Comparison of ENCODE assay signal across 8 mouse cellular contexts in the genomic region with DNA sequence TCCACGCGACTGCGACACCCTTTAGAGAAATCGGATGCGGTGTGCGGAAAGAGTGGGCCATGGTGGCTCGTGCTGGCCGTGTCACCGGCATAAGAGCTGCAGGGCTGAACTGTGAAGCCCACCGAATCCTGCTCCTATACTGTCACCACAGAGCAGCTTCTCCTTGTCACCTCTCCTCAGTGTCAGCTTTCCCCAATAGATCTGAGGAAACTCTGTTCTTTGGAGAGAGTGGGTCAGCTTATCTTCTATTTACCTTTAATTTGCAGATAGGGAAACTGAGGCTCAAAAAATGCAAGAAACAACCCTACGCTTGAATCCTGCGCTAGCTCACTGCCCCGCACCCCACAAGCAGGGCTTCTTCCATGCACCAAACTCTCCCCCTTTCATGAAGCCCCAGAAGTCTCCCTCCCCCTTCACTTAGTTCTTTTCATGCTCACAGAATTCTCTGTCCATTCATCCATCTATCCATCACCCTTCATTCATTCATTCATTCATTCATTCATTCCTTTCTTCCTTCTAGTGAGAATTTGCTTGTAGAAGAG. TPM values are rescaled to one million over a fixed set of nuclear protein-coding genes. Genes with fewer than 3 reads are reported as not detected.
A peak's percentile ranks its signal among the peaks of the same experiment; 100 is the strongest.
DNase-seq lines count a peak whose midpoint lies in the region; ATAC-seq and TF ChIP-seq lines count a peak whose summit lies in the region.

No protein-coding gene starts in this region.

- TF ChIP-seq CTCF in lung, postnatal 0 days (IDR thresholded peaks at IDR 0.05): no peak

- peak overlapping the region; percentile 74 for H3K4me2 ChIP-seq in lung, postnatal 0 days (replicated peaks; ENCODE audit: low read depth, low read length)
- H3K4me2 ChIP-seq in embryonic facial prominence, embryonic 15.5 days (replicated peaks): peak overlapping the region; percentile 75
- H3K4me2 ChIP-seq in neural tube, embryonic 15.5 days: peak overlapping the region; percentile 86

- TF ChIP-seq EP300 in lung, postnatal 0 days (IDR thresholded peaks at IDR 0.05): no peak

- no peaks in the 10 kb centered on the region for H3K36me3 ChIP-seq in lung, postnatal 0 days (ENCODE audit: insufficient read depth, low read length)
- no peaks in the 10 kb centered on the region for H3K36me3 ChIP-seq in embryonic facial prominence, embryonic 15.5 days
- H3K36me3 ChIP-seq in limb, embryonic 10.5 days: no peaks in the 10 kb centered on the region
- no peaks in the 10 kb centered on the region for H3K36me3 ChIP-seq in neural tube, embryonic 15.5 days

- peak overlapping the region; percentile 84 for H3K4me3 ChIP-seq in lung, postnatal 0 days (ENCODE audit: low read depth, low read length)
- peak overlapping the region; percentile 57 for H3K4me3 ChIP-seq in embryonic facial prominence, embryonic 15.5 days (replicated peaks)
- H3K4me3 ChIP-seq in limb, embryonic 10.5 days: peak overlapping the region; percentile 93
- H3K4me3 ChIP-seq in neural tube, embryonic 15.5 days (replicated peaks): peak overlapping the region; percentile 72

- no peaks in the 10 kb centered on the region for H3K9me3 ChIP-seq in lung, postnatal 0 days (ENCODE audit: low read length)
- H3K9me3 ChIP-seq in embryonic facial prominence, embryonic 15.5 days (replicated peaks): no peaks in the 10 kb centered on the region
- no peaks in the 10 kb centered on the region for H3K9me3 ChIP-seq in limb, embryonic 10.5 days (replicated peaks)
- no peaks in the 10 kb centered on the region for H3K9me3 ChIP-seq in neural tube, embryonic 15.5 days (replicated peaks)

- peaks cover 4% of the 10 kb centered on the region; the same call in 1 of the 2 replicates for H3K4me1 ChIP-seq in lung, postnatal 0 days (ENCODE audit: insufficient read depth, low read depth, low read length)
- peaks cover 41% of the 10 kb centered on the region for H3K4me1 ChIP-seq in embryonic facial prominence, embryonic 15.5 days
- H3K4me1 ChIP-seq in limb, embryonic 10.5 days: peaks cover 19% of the 10 kb centered on the region
- H3K4me1 ChIP-seq in neural tube, embryonic 15.5 days: peaks cover 41% of the 10 kb centered on the region

- H3K27me3 ChIP-seq in lung, postnatal 0 days (replicated peaks; ENCODE audit: insufficient read depth, low read length): no peaks in the 10 kb centered on the region
- no peaks in the 10 kb centered on the region for H3K27me3 ChIP-seq in embryonic facial prominence, embryonic 15.5 days
- no peaks in the 10 kb centered on the region for H3K27me3 ChIP-seq in limb, embryonic 10.5 days (ENCODE audit: low read depth, poor library complexity, severe bottlenecking)
- no peaks in the 10 kb centered on the region for H3K27me3 ChIP-seq in neural tube, embryonic 15.5 days (replicated peaks)

- intact Hi-C loops in gastrocnemius, postnatal 36 days (cut with DNase I): no loop called here
- intact Hi-C loops in left cerebral cortex, postnatal 10 days (cut with DNase I): no loop called here

- DNase-seq in lung, postnatal 0 days (ENCODE audit: low spot score): no peak
- no peak for DNase-seq in lung, postnatal 14 days
- DNase-seq in limb, embryonic 10.5 days (ENCODE audit: low spot score): no peak
- DNase-seq in gastrocnemius, postnatal 36 days: no peak
- DNase-seq in embryo, embryonic 9.5 days (ENCODE audit: extremely low spot score): no peak
- no peak for DNase-seq in left cerebral cortex, postnatal 10 days (ENCODE audit: extremely low spot score in 1 of 2, low spot score in 2 of 2)

- ATAC-seq in lung, postnatal 0 days: no peak
- peak; percentile 49 for ATAC-seq in embryonic facial prominence, embryonic 15.5 days (ENCODE audit: insufficient number of reproducible peaks, low FRiP score, low TSS enrichment, low read depth)
- peak; percentile 83 for ATAC-seq in neural tube, embryonic 15.5 days (ENCODE audit: low FRiP score)

- peak overlapping the region; percentile 92 for H3K27ac ChIP-seq in lung, postnatal 0 days (ENCODE audit: low read length)
- peak overlapping the region; percentile 87 for H3K27ac ChIP-seq in embryonic facial prominence, embryonic 15.5 days (replicated peaks)
- peak overlapping the region; percentile 96 for H3K27ac ChIP-seq in limb, embryonic 10.5 days
- peak overlapping the region; percentile 95 for H3K27ac ChIP-seq in neural tube, embryonic 15.5 days (replicated peaks)

- 8% methylated on average over 13 of the region's 13 CpGs for WGBS in lung, postnatal 0 days
- WGBS in embryonic facial prominence, embryonic 15.5 days: 9% methylated on average over 13 of the region's 13 CpGs
- WGBS in limb, embryonic 10.5 days: 9% methylated on average over 13 of the region's 13 CpGs
- WGBS in neural tube, embryonic 15.5 days: 12% methylated on average over 13 of the region's 13 CpGs

- peak overlapping the region; percentile 88 for H3K9ac ChIP-seq in lung, postnatal 0 days (replicated peaks; ENCODE audit: low read depth)
- peak overlapping the region; percentile 68 for H3K9ac ChIP-seq in embryonic facial prominence, embryonic 15.5 days
- H3K9ac ChIP-seq in neural tube, embryonic 15.5 days (replicated peaks): peak overlapping the region; percentile 92

RNA-seq across cellular contexts. Expression of gene Dennd5a, which starts 0.4 kb away (rescaled TPM):
- polyA plus RNA-seq in lung, postnatal 0 days (2015; fragmentation: Nextera tagmentation; extraction: Ambion mirVana): 36.4 and 40.1 TPM in 2 replicates
- polyA plus RNA-seq in embryonic facial prominence, embryonic 15.5 days (2015; fragmentation: Nextera tagmentation; extraction: Ambion mirVana): 33.8 and 39.1 TPM in 2 replicates
- polyA plus RNA-seq in limb, embryonic 10.5 days (2016; fragmentation: Nextera tagmentation; extraction: Ambion mirVana): 27.6 and 30.0 TPM in 2 replicates
- 34.4 and 39.2 TPM in 2 replicates for polyA plus RNA-seq in neural tube, embryonic 15.5 days (2015; fragmentation: Nextera tagmentation; extraction: Ambion mirVana)
- total RNA-seq in gastrocnemius, postnatal 36 days (2021): 10 to 100 TPM; 41.8 to 47.8 TPM
- total RNA-seq in left cerebral cortex, postnatal 10 days (2021): 100 to 1,000 TPM; 150 to 152 TPM

RNA-seq across cellular contexts. Expression of gene Tmem41b, which starts 26.0 kb away (rescaled TPM):
- 71.9 and 75.3 TPM in 2 replicates for polyA plus RNA-seq in lung, postnatal 0 days (2015; fragmentation: Nextera tagmentation; extraction: Ambion mirVana)
- polyA plus RNA-seq in embryonic facial prominence, embryonic 15.5 days (2015; fragmentation: Nextera tagmentation; extraction: Ambion mirVana): 59.3 and 61.6 TPM in 2 replicates
- 68.4 and 73.9 TPM in 2 replicates for polyA plus RNA-seq in limb, embryonic 10.5 days (2016; fragmentation: Nextera tagmentation; extraction: Ambion mirVana)
- 62.6 and 65.2 TPM in 2 replicates for polyA plus RNA-seq in neural tube, embryonic 15.5 days (2015; fragmentation: Nextera tagmentation; extraction: Ambion mirVana)
- 10 to 100 TPM; 22.3 to 23.9 TPM for total RNA-seq in gastrocnemius, postnatal 36 days (2021)
- 10 to 100 TPM; 53.1 to 55.0 TPM for total RNA-seq in left cerebral cortex, postnatal 10 days (2021)

RNA-seq across cellular contexts. Expression of gene Ipo7, which starts 57.4 kb away (rescaled TPM):
- polyA plus RNA-seq in lung, postnatal 0 days (2015; fragmentation: Nextera tagmentation; extraction: Ambion mirVana): 12.7 and 15.3 TPM in 2 replicates
- 39.5 and 41.0 TPM in 2 replicates for polyA plus RNA-seq in embryonic facial prominence, embryonic 15.5 days (2015; fragmentation: Nextera tagmentation; extraction: Ambion mirVana)
- 49.2 and 51.6 TPM in 2 replicates for polyA plus RNA-seq in limb, embryonic 10.5 days (2016; fragmentation: Nextera tagmentation; extraction: Ambion mirVana)
- 43.6 and 44.8 TPM in 2 replicates for polyA plus RNA-seq in neural tube, embryonic 15.5 days (2015; fragmentation: Nextera tagmentation; extraction: Ambion mirVana)
- 10 to 100 TPM; 74.3 to 79.4 TPM for total RNA-seq in gastrocnemius, postnatal 36 days (2021)
- total RNA-seq in left cerebral cortex, postnatal 10 days (2021): 10 to 100 TPM; 88.9 to 90.7 TPM
